Mouse (Mus musculus) brain, embryonic 18.5 days (tissue): ENCODE data around the gene Ccz1.

Experiments used
- DNase-seq: peaks from one replicate; pipeline ENCODE4 v3.0.0-alpha.2; 2012; ENCODE audit warnings: low read depth, low spot score

Gene Ccz1

DNA sequence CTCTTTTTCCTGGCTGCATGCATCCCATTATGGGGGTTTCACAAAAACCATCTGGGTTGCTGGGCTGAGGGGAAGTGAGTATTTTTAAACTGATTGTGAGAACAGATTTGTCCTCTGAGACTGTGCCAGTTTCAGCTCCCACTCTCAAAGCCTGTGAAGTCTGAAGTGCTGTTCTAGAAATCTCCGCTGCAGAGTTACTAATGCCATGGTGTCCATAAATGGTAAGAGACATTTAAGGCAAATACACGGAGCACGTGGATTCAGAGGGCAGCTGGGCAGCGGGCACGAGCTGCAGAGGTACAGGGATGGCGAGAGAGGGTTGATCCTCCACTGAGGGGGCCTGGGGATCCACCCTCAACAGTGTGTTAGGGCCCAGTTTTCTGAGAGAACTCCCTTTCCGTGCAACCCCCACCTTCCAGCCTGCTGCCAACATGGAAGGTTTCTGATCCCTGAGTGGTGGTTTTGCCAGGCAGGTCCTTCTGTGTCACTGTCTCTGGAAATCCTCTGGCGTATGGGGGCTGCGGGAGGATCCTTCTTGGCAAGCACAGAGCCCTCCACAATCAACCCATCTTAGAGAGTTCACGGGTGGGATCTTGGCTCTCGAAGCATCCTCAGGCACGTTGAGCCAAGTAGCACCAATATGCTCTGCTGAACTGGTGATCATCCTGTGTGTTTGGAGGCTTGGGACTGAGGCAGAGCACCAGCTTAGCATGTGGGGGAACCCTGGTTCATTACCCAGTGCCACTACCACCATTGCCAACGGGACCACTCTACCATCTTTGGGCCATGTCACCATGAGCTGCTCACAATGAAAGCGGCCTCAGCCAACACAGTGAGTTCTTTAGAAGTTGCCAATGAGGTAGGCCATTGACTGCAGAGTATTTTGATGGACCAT, 71.2 kb downstream of the Ccz1 start:
- peak; percentile 81 for DNase-seq

- DNase-seq: no peak
These were observed 73.1 kb downstream of the Ccz1 start for GRCm38 (mm10) chr5:143941588-143941987.
